Mouse (Mus musculus) spleen, embryonic (tissue): ENCODE measurements around the gene Cnih2.
"Not testable (repeated sequence)": the region's sequence is repeated elsewhere in the genome, so short reads cannot be mapped to it uniquely, and the experiment has no call there.

Experiments
- CTCF ChIA-PET: fragments of 350-600 bp; sonication (Branson Sonifier 250); formaldehyde crosslinking; loops from one replicate; lab custom pipeline; 2022; lab: Charles Lee

The Cnih2 gene

GRCm38 (mm10) chr19:5094746-5095417, 3.4 kb downstream of the Cnih2 start:
- CTCF ChIA-PET, result no interaction called here

GRCm38 (mm10) chr19:5094243-5094632, 4.1 kb downstream of the Cnih2 start:
- CTCF ChIA-PET, result no interaction called here

- CTCF ChIA-PET, result no interaction called here
These were observed 4.7 kb downstream of the Cnih2 start for GRCm38 (mm10) chr19:5093481-5094242.

GRCm38 (mm10) chr19:5092083-5092482, 6.2 kb downstream of the Cnih2 start:
- CTCF ChIA-PET, result no interaction called here

GRCm38 (mm10) chr19:5089324-5089723, 9.0 kb downstream of the Cnih2 start:
- CTCF ChIA-PET, result interaction anchor here (0.5 to 0.9 kb wide), 3 partner anchors 13 to 1751 kb away, joined by 3 to 7 read pairs (median 4); no protein-coding TSS in a partner anchor

GRCm38 (mm10) chr19:5087884-5088728, 10.2 kb downstream of the Cnih2 start, which contains the start of gene Yif1a:
Gene Yif1a (plus strand): TSS chr19:5088538.
- CTCF ChIA-PET, result no interaction called here

- CTCF ChIA-PET, result not testable (repeated sequence)
These were observed 11.8 kb downstream of the Cnih2 start for GRCm38 (mm10) chr19:5086533-5086932.

GRCm38 (mm10) chr19:5085145-5085863, 13.0 kb downstream of the Cnih2 start, which contains the start of gene Tmem151a:
Gene Tmem151a (minus strand): TSS chr19:5085531.
- CTCF ChIA-PET, result no interaction called here

GRCm38 (mm10) chr19:5084834-5085144, 13.5 kb downstream of the Cnih2 start:
- CTCF ChIA-PET, result no interaction called here

- CTCF ChIA-PET, result interaction anchor here (0.5 kb wide), 1 partner anchor 106 kb away, joined by 16 read pairs; no protein-coding TSS in a partner anchor
These were observed 14.1 kb downstream of the Cnih2 start for GRCm38 (mm10) chr19:5083961-5084833.

- CTCF ChIA-PET, result interaction anchor here (0.5 kb wide), 1 partner anchor 602 kb away, joined by 4 read pairs; no protein-coding TSS in a partner anchor
These were observed 15.7 kb downstream of the Cnih2 start for GRCm38 (mm10) chr19:5082596-5082995.

GRCm38 (mm10) chr19:5082005-5082404, 16.3 kb downstream of the Cnih2 start:
- CTCF ChIA-PET, result interaction anchor here (0.5 kb wide), 2 partner anchors 487 to 602 kb away, joined by 3 to 4 read pairs; no protein-coding TSS in a partner anchor

- CTCF ChIA-PET, result interaction anchor here (0.7 to 0.9 kb wide), 2 partner anchors 59 to 62 kb away, joined by 4 to 6 read pairs; no protein-coding TSS in a partner anchor
These were observed 19.0 kb downstream of the Cnih2 start for GRCm38 (mm10) chr19:5079279-5079678.

- CTCF ChIA-PET, result interaction anchor here (0.5 to 0.6 kb wide), 2 partner anchors 44 to 183 kb away, joined by 3 read pairs; no protein-coding TSS in a partner anchor
These were observed 24.8 kb downstream of the Cnih2 start for GRCm38 (mm10) chr19:5073518-5073917.

GRCm38 (mm10) chr19:5073028-5073427, 25.3 kb downstream of the Cnih2 start:
- CTCF ChIA-PET, result no interaction called here

GRCm38 (mm10) chr19:5072389-5073019, 25.8 kb downstream of the Cnih2 start:
- CTCF ChIA-PET, result interaction anchor here (0.6 kb wide), 1 partner anchor 68 kb away, joined by 3 read pairs; no protein-coding TSS in a partner anchor

- CTCF ChIA-PET, result interaction anchor here (0.6 kb wide), 1 partner anchor 68 kb away, joined by 3 read pairs; no protein-coding TSS in a partner anchor
These were observed 26.6 kb downstream of the Cnih2 start for GRCm38 (mm10) chr19:5071545-5072369.

- CTCF ChIA-PET, result interaction anchor here (1.3 kb wide), 1 partner anchor 15 kb away, joined by 3 read pairs; no protein-coding TSS in a partner anchor
These were observed 27.2 kb downstream of the Cnih2 start for GRCm38 (mm10) chr19:5071077-5071476.
